Mouse (Mus musculus) erythroblast, embryonic 14.5 days (primary cell): ENCODE data around the gene Uri1.

ENCODE experiments used
- GATA1 ChIP-seq: IDR thresholded peaks from 2 replicates; pipeline ENCODE4 v1.6.1; 2012; ENCODE audit warnings: low read length, inconsistent platforms, mixed read lengths
- TAL1 ChIP-seq: IDR thresholded peaks from 3 replicates; pipeline ENCODE4 v1.6.1; 2012; ENCODE audit warnings: low read length, inconsistent platforms, mixed read lengths

- TF ChIP-seq GATA1 (no peak), TAL1 (no peak)
Measured at GRCm38 (mm10) chr7:37977676-37978075, 45.7 kb downstream of the Uri1 start.
